Mouse (Mus musculus) thymus, postnatal 14 days (tissue): ENCODE data around the gene Elf1.
"Not testable (repeated sequence)": the region's sequence is repeated elsewhere in the genome, so short reads cannot be mapped to it uniquely, and the experiment has no call there.

Source experiments
- DNase-seq: peaks from one replicate; pipeline ENCODE4 v3.0.0; 2021

The Elf1 gene

GRCm38 (mm10) chr14:79480624-79481338 is at the start of gene Elf1:
Gene Elf1 (plus strand): TSS chr14:79481194.
- DNase-seq: peak; percentile 97

GRCm38 (mm10) chr14:79434068-79434467 is 46.9 kb upstream of the Elf1 start:
- no peak for DNase-seq

- DNase-seq: no peak
Measured at GRCm38 (mm10) chr14:79440655-79441054, 40.3 kb upstream of the Elf1 start.

DNA sequence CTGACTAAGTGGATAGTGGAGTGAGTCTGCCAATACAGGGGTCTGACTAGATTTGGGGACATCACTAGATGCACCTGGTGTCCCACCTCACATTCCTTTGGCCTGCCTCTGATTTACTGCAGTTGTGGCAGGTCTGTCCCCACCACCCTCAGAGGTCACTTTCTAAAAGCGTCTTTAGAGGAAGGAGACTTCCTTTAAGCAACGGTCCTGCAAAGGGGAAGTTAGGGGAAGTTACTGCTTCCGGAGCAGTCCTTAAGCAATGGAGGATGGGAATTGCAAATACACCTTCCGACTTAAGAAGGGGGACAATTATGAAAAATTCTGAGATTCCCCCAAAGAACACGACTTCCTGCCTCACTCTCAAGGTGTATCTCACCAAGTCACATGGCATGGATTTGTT is 39.6 kb upstream of the Elf1 start:
- no peak for DNase-seq

DNA sequence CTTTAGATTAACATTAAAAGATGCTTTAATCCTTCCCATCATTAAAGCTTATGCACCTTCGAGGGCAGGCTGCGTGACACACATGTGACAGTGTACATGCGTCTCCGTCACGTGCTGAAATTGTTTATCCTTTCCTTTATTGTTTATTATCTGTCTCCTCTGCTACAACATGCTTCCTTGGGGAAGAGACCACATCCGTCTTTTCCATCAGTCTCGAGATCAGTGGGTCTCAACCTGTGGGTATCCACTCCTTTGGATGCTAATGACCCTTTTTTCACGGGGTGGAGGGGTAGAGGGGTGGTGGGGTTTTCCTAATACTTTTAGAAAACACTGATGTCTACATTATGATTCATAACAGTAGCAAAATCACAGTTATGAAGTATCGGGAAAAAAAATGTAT is 36.4 kb upstream of the Elf1 start:
- DNase-seq: no peak

- DNase-seq: no peak
Measured at GRCm38 (mm10) chr14:79445055-79445620, 35.9 kb upstream of the Elf1 start.

DNA sequence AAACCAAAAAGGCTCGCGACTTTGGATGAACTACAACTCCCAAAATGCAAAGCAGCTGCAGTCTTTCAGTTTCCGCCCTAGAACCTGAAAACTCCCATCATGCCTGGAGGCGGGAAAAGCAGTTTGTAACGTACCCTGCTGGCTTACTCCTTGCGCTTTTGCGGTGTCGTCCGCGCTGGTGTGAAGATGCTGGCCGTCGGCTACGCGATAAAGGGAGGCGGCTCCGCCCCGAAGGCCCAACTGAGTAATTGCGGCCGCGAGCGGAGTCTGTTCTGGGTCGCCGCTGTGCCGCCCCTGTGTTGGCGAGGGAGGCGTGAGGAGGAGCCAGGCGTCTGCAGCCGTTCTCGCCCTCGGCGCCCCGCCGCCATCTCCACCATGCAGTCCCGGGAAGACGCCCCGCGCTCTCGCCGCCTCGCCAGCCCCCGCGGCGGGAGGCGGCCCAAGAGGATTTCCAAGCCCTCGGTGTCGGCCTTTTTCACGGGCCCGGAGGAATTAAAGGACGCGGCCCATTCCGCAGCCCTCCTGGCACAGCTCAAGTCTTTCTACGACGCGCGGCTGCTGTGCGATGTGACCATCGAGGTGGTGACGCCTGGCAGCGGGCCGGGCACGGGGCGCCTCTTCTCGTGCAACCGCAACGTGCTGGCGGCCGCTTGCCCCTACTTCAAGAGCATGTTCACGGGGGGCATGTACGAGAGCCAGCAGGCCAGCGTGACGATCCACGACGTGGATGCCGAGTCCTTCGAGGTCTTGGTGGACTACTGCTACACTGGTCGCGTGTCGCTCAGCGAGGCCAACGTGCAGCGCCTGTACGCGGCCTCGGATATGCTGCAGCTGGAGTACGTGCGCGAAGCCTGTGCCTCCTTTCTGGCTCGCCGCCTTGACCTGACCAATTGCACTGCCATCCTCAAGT is 29.1 kb upstream of the Elf1 start, which contains the start of gene Kbtbd6:
Gene Kbtbd6, plus strand, starts transcription at position 155 of the 910 bp plus-strand sequence.
- DNase-seq: peak; percentile 81

- DNase-seq: not testable (repeated sequence)
Measured at GRCm38 (mm10) chr14:79452591-79452934, 28.4 kb upstream of the Elf1 start.

DNA sequence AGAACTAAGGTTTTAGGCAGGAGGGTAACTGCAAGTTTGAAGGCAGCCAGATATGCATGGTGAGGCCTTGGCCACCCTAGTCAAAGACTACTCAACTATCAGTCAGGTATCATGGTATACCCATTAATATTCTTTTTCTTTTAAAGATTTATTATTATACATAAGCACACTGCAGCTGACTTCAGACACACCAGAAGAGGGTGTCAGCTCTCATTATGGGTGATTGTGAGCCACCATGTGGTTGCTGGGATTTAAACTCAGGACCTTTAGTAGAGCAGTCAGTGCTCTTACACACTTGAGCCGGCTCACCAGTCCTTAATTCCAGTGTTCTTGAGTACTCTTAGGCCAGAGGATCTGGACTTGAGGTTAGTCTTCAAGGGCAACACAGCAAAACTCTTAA is 20.6 kb upstream of the Elf1 start:
- no peak for DNase-seq

DNA sequence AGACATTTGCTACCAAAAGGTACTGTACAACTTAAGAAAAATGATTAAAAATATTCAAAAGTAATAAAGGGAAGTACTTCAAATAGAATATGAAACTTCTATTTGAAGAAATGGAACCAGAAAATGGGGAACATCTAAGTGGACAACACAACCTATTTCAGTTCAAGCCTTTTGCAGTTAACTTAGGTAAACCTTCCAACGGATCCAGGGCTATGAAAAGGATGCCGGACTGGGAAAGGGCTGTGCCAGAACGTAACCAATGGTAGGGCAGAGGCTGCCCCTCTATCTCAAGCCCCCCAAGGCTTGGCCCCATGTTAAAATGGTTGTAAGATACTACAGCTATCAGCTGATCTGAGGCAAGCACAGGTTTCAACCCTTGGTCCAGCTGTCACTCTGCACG is 20.0 kb upstream of the Elf1 start:
- DNase-seq: no peak

GRCm38 (mm10) chr14:79465623-79466022 is 15.4 kb upstream of the Elf1 start:
- no peak for DNase-seq

DNA sequence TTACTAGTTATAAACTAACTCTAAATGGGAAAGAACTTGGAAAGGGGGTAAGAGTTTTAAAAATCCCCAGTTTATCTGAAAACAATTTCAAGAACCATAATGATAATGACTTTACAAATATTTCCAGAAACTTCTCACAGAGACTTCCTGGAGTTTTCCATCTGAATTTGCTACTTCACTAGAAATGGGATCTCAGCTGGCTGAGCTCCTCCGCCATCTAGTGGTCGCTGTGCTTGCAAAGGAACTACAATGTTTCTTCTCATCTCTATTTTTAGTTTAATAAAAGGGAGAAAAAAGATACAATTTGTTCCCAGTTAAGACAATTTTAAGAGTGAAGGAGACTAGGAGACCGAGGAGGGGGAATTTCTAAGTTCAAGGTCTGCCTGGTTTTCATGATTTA is 13.4 kb upstream of the Elf1 start:
- peak; percentile 56 for DNase-seq

DNA sequence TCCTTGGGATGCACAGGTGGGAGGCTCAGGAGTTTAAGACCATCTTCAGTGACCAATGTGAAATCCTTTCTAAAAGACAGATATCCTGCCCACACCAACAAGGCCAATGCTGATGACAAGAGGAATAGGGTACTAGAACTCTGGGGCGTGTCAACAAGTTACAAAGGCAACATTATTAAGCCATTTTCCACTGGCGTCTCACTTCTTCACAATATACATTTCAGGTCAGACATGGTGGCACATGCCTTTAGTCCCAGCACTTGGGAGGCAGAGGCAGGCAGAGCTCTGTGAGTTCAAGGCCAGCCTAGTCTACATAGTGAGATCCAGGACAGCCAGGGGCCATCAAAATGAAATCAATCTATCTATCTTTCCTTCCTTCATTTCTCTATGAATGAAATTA is 7.6 kb upstream of the Elf1 start:
- DNase-seq: no peak

- peak; percentile 94 for DNase-seq
Measured at GRCm38 (mm10) chr14:79481339-79482151, 551 bp downstream of the Elf1 start, which contains the start of gene Wbp4. Gene Wbp4 (minus strand): TSS chr14:79481520.

DNA sequence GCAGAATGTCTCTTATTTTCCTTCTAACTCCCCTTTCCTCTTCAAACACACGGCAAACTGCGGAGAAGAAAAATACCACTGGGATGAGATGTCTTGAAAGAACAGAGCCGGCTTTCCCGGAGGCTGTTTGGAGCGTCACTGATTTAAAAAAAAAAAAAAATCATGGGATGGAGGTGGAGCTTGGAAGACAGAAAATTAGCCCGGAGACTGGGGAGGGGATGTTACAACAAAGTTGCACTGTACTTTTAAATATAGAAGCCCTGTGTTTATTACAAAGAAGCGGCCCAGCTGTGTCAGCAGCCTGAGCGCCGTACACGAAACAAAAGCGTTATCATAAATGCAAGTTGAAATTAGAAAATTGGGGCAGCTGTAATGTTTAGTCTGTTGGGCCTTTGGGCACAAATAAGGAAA is 1.3 kb downstream of the Elf1 start:
- peak; percentile 40 for DNase-seq

- peak; percentile 33 for DNase-seq
Measured at GRCm38 (mm10) chr14:79482747-79483355, 1.9 kb downstream of the Elf1 start.

DNA sequence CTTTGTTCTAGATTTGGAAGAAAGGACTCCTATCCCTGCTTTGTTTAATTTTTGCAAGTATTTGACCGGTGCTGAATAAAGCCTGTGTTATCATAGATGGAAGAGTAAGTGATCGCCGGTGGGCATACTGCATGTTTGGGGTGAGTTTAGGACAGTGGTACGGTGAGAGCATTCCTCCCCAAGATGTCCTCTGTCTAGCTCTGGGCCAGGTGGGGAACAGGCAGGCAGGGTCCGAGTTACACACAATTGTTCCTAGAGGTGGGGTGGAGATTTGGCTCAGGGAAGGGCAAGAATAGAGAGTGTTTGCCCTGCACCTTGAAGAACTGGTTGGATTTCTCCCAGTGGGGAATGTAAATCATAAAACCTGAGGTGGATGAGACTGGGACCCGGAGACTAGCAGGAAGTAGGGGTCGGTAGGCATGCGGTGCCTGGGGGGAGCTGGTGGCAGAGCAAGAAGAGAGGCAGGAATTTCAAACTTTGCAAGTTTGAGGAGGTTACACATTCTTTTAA is 2.7 kb downstream of the Elf1 start:
- peak; percentile 39 for DNase-seq

- peak; percentile 17 for DNase-seq
Measured at GRCm38 (mm10) chr14:79486617-79486992, 5.6 kb downstream of the Elf1 start.

GRCm38 (mm10) chr14:79486993-79487731 is 6.2 kb downstream of the Elf1 start:
- peak; percentile 58 for DNase-seq

DNA sequence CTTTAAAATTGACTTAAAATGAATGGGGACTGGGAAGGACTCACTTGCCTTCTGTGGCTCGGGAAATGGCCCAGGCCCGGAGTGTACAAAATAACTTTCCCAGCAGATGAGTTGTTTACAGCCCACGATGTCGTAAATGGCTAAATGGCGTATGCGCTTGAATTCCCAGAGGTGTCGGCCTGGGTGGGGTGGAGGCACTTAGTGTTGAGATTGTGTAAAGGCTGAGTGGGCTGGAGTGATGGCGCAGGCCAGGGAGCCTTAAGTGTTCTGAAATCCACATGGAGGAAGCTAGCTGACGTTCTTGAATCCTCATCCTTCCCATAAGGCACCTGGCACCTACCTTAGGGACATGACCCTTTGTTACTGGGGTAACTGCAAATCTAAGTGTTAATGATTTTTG is 7.5 kb downstream of the Elf1 start:
- no peak for DNase-seq

DNA sequence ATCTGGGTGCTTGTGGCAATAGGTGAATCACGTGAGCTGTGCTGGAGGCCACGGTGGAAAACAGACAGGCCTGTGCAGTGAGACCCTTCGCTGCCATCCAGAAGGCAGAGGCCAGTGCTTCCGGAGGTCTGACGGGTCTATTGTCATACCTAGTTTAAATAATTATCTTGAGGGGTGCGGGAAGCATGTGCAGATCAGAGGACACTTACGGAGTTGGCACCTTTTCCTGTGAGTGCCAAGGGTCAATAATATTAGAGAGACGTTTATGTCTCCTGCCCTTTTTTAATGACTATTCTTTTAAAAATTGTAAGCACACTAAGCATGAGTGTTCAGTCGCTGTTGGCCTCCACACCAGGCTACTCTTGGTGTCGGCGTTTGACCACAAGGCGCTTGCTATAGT is 8.2 kb downstream of the Elf1 start:
- DNase-seq: no peak
